ENCODE assay signal across 17 mouse cellular contexts in the genomic region with DNA sequence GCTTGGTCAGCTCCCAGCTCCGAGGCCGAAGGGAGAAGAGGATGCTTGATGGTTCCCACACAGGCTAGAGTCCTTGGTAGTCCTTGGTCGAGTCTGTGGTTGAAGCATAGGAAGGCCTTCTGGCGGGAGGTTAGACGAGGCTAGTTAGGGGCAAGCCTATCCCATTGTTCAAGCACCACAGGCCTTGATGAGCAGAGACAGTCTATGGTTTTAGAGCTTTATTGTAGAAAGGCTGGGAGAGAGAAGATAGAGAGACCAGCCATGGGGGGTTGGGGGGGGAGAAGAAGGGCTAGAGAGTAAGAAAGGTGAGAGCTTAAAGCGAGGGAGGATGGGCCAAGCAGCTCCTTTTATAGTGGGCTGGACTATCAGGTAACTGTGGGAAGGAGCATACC. TPM values are rescaled to one million over a fixed set of nuclear protein-coding genes. Genes with fewer than 3 reads are reported as not detected.
A peak's percentile ranks its signal among the peaks of the same experiment; 100 is the strongest.
DNase-seq lines count a peak whose midpoint lies in the region; ATAC-seq lines count a peak whose summit lies in the region.
"Had no signal": no experiment of that assay in that cellular context is flagged by ENCODE, and none has a peak within 500 bp of the region (broad histone marks: within the 10 kb centered on the region; RNA-seq: fewer than 3 reads in every experiment).

No protein-coding gene starts in this region.

- H3K4me3 ChIP-seq in hindbrain, embryonic 15.5 days: no peak overlapping the region
- no peak overlapping the region for H3K4me3 ChIP-seq in hindbrain, embryonic 11.5 days (ENCODE audit: low read depth, low read length)
- no peak overlapping the region for H3K4me3 ChIP-seq in neural tube, embryonic 14.5 days (ENCODE audit: low read depth, low read length)
- H3K4me3 ChIP-seq in embryonic facial prominence, embryonic 10.5 days: no peak overlapping the region
- H3K4me3 ChIP-seq: embryonic facial prominence, embryonic 12.5 days; erythroblast, embryonic 14.5 days; heart, adult 2 months; heart, embryonic 15.5 days; limb, embryonic 12.5 days; lung, embryonic 15.5 days had no signal

- H3K27ac ChIP-seq in hindbrain, embryonic 15.5 days (replicated peaks): peak overlapping the region; percentile 48; the same call in 1 of the 2 replicates
- no peak overlapping the region for H3K27ac ChIP-seq in hindbrain, embryonic 11.5 days (ENCODE audit: low read depth, low read length)
- no peak overlapping the region for H3K27ac ChIP-seq in neural tube, embryonic 14.5 days (ENCODE audit: low read depth, low read length)
- H3K27ac ChIP-seq in embryonic facial prominence, embryonic 10.5 days (replicated peaks): peak overlapping the region; percentile 63; the same call in 1 of the 2 replicates
- H3K27ac ChIP-seq: embryonic facial prominence, embryonic 12.5 days; heart, adult 2 months; heart, embryonic 15.5 days; limb, embryonic 12.5 days; liver, embryonic 14.5 days; lung, embryonic 15.5 days; macrophage had no signal

- no peak overlapping the region for H3K9ac ChIP-seq in hindbrain, embryonic 15.5 days
- no peak overlapping the region for H3K9ac ChIP-seq in hindbrain, embryonic 11.5 days (ENCODE audit: low read depth, low read length)
- no peak overlapping the region for H3K9ac ChIP-seq in neural tube, embryonic 14.5 days (replicated peaks; ENCODE audit: low read depth, low read length)
- H3K9ac ChIP-seq: embryonic facial prominence, embryonic 12.5 days; heart, embryonic 15.5 days; limb, embryonic 12.5 days; liver, embryonic 14.5 days; lung, embryonic 15.5 days had no signal

- H3K27me3 ChIP-seq in hindbrain, embryonic 15.5 days: no peaks in the 10 kb centered on the region
- no peaks in the 10 kb centered on the region for H3K27me3 ChIP-seq in hindbrain, embryonic 11.5 days (ENCODE audit: control insufficient read depth, insufficient read depth, low read length)
- no peaks in the 10 kb centered on the region for H3K27me3 ChIP-seq in neural tube, embryonic 14.5 days (ENCODE audit: control insufficient read depth, insufficient read depth, low read length)
- H3K27me3 ChIP-seq in embryonic facial prominence, embryonic 10.5 days (replicated peaks; ENCODE audit: low read depth, poor library complexity, severe bottlenecking): no peaks in the 10 kb centered on the region
- H3K27me3 ChIP-seq: embryonic facial prominence, embryonic 12.5 days; heart, embryonic 15.5 days; limb, embryonic 12.5 days; lung, embryonic 15.5 days had no signal

- no peaks in the 10 kb centered on the region for H3K9me3 ChIP-seq in hindbrain, embryonic 15.5 days
- no peaks in the 10 kb centered on the region for H3K9me3 ChIP-seq in hindbrain, embryonic 11.5 days (ENCODE audit: control insufficient read depth, low read length)
- no peaks in the 10 kb centered on the region for H3K9me3 ChIP-seq in neural tube, embryonic 14.5 days (ENCODE audit: control insufficient read depth, low read length)
- peaks cover 5% of the 10 kb centered on the region; the same call in 1 of the 2 replicates for H3K9me3 ChIP-seq in embryonic facial prominence, embryonic 10.5 days
- H3K9me3 ChIP-seq: heart, embryonic 15.5 days; lung, embryonic 15.5 days had no signal

- 0 out of 2 replicates have a peak, but pooled peaks cover 8% of the 10 kb centered on the region for H3K4me1 ChIP-seq in hindbrain, embryonic 15.5 days (replicated peaks)
- no peaks in the 10 kb centered on the region for H3K4me1 ChIP-seq in hindbrain, embryonic 11.5 days (replicated peaks; ENCODE audit: control insufficient read depth, insufficient read depth, low read length)
- H3K4me1 ChIP-seq in neural tube, embryonic 14.5 days (ENCODE audit: control insufficient read depth, insufficient read depth, low read length): no peaks in the 10 kb centered on the region
- H3K4me1 ChIP-seq in embryonic facial prominence, embryonic 10.5 days: peaks cover 15% of the 10 kb centered on the region; the same call in 1 of the 2 replicates
- H3K4me1 ChIP-seq: heart, embryonic 15.5 days; lung, embryonic 15.5 days had no signal

- ATAC-seq in hindbrain, embryonic 15.5 days (ENCODE audit: low FRiP score, low read depth): no peak
- no peak for ATAC-seq in hindbrain, embryonic 11.5 days (ENCODE audit: low FRiP score)
- ATAC-seq in neural tube, embryonic 14.5 days (ENCODE audit: low read depth): peak; percentile 11; the same call in 1 of the 2 replicates
- no peak for ATAC-seq in megakaryocyte progenitor cell, adult 5-6 weeks (replicated peaks; ENCODE audit: poor library complexity)
- ATAC-seq in activated CD4-positive, CD25-positive, alpha-beta regulatory T cell, adult 4 months: no peak
- ATAC-seq: intestine, postnatal 0 days had no signal

- H3K4me2 ChIP-seq in hindbrain, embryonic 15.5 days: no peak overlapping the region
- H3K4me2 ChIP-seq in hindbrain, embryonic 11.5 days (replicated peaks; ENCODE audit: low read depth, low read length): no peak overlapping the region
- H3K4me2 ChIP-seq in neural tube, embryonic 14.5 days (ENCODE audit: low read depth, low read length): no peak overlapping the region
- H3K4me2 ChIP-seq: embryonic facial prominence, embryonic 12.5 days; heart, embryonic 15.5 days; limb, embryonic 12.5 days; lung, embryonic 15.5 days had no signal

- 87% methylated on average over 6 of the region's 6 CpGs for WGBS in hindbrain, embryonic 15.5 days
- 87% methylated on average over 6 of the region's 6 CpGs for WGBS in hindbrain, embryonic 11.5 days
- WGBS in neural tube, embryonic 14.5 days: 89% methylated on average over 6 of the region's 6 CpGs
- WGBS in embryonic facial prominence, embryonic 10.5 days: 84% methylated on average over 6 of the region's 6 CpGs

- peaks cover 13% of the 10 kb centered on the region for H3K36me3 ChIP-seq in hindbrain, embryonic 15.5 days
- H3K36me3 ChIP-seq in hindbrain, embryonic 11.5 days (ENCODE audit: control insufficient read depth, insufficient read depth, low read length): peaks cover 5% of the 10 kb centered on the region
- H3K36me3 ChIP-seq in neural tube, embryonic 14.5 days (ENCODE audit: control insufficient read depth, insufficient read depth, low read length): peaks cover 12% of the 10 kb centered on the region; the same call in 1 of the 2 replicates
- H3K36me3 ChIP-seq in embryonic facial prominence, embryonic 10.5 days (replicated peaks): peaks cover 47% of the 10 kb centered on the region

- no peak for DNase-seq in hindbrain, embryonic 11.5 days (ENCODE audit: low spot score)
- DNase-seq in neural tube, embryonic 10.5 days (ENCODE audit: extremely low spot score, low spot score): no peak
- no peak for DNase-seq in embryonic facial prominence, embryonic 10.5 days (ENCODE audit: low spot score)
- DNase-seq: thymus, postnatal 14 days had no signal

RNA-seq across cellular contexts. Expression of a gene that starts 14.3 kb away (rescaled TPM):
- 66.2 and 66.5 TPM in 2 replicates for polyA plus RNA-seq in hindbrain, embryonic 15.5 days (2015; fragmentation: Nextera tagmentation; extraction: Ambion mirVana)
- polyA plus RNA-seq in hindbrain, embryonic 11.5 days (2014; fragmentation: Nextera tagmentation; extraction: Ambion mirVana): 35.2 and 51.6 TPM in 2 replicates
- 74.1 and 76.1 TPM in 2 replicates for polyA plus RNA-seq in neural tube, embryonic 14.5 days (2014; fragmentation: Nextera tagmentation; extraction: Ambion mirVana)
- 41.3 and 49.3 TPM in 2 replicates for polyA plus RNA-seq in embryonic facial prominence, embryonic 10.5 days (2016; fragmentation: Nextera tagmentation; extraction: Ambion mirVana)
- 44.6 and 51.5 TPM in 2 replicates for total RNA-seq in megakaryocyte progenitor cell, adult 5-6 weeks (2015)
- 18.7 and 19.7 TPM in 2 replicates for total RNA-seq in megakaryocyte progenitor cell, adult 5-6 weeks (2017)
- polyA plus RNA-seq in activated CD4-positive, CD25-positive, alpha-beta regulatory T cell, adult 4 months (2017; shearing (Covaris generic)): 10 to 100 TPM; 11.4 to 23.6 TPM

RNA-seq across cellular contexts. Expression of a gene that starts 35.6 kb away (rescaled TPM):
- 140 and 155 TPM in 2 replicates for polyA plus RNA-seq in hindbrain, embryonic 15.5 days (2015; fragmentation: Nextera tagmentation; extraction: Ambion mirVana)
- 253 and 263 TPM in 2 replicates for polyA plus RNA-seq in hindbrain, embryonic 11.5 days (2014; fragmentation: Nextera tagmentation; extraction: Ambion mirVana)
- 184 and 192 TPM in 2 replicates for polyA plus RNA-seq in neural tube, embryonic 14.5 days (2014; fragmentation: Nextera tagmentation; extraction: Ambion mirVana)
- 206 and 210 TPM in 2 replicates for polyA plus RNA-seq in embryonic facial prominence, embryonic 10.5 days (2016; fragmentation: Nextera tagmentation; extraction: Ambion mirVana)
- 158 and 168 TPM in 2 replicates for total RNA-seq in megakaryocyte progenitor cell, adult 5-6 weeks (2015)
- total RNA-seq in megakaryocyte progenitor cell, adult 5-6 weeks (2017): 186 and 238 TPM in 2 replicates
- 100 to 1,000 TPM; 143 to 183 TPM for polyA plus RNA-seq in activated CD4-positive, CD25-positive, alpha-beta regulatory T cell, adult 4 months (2017; shearing (Covaris generic))

RNA-seq across cellular contexts. Expression of a gene that starts 39.5 kb away (rescaled TPM):
- 27.0 and 31.6 TPM in 2 replicates for polyA plus RNA-seq in hindbrain, embryonic 15.5 days (2015; fragmentation: Nextera tagmentation; extraction: Ambion mirVana)
- 41.7 and 44.5 TPM in 2 replicates for polyA plus RNA-seq in hindbrain, embryonic 11.5 days (2014; fragmentation: Nextera tagmentation; extraction: Ambion mirVana)
- 30.8 and 31.0 TPM in 2 replicates for polyA plus RNA-seq in neural tube, embryonic 14.5 days (2014; fragmentation: Nextera tagmentation; extraction: Ambion mirVana)
- polyA plus RNA-seq in embryonic facial prominence, embryonic 10.5 days (2016; fragmentation: Nextera tagmentation; extraction: Ambion mirVana): 54.6 and 57.0 TPM in 2 replicates
- total RNA-seq in megakaryocyte progenitor cell, adult 5-6 weeks (2015): 49.7 and 54.0 TPM in 2 replicates
- 22.7 and 34.2 TPM in 2 replicates for total RNA-seq in megakaryocyte progenitor cell, adult 5-6 weeks (2017)
- 10 to 100 TPM; 57.6 to 71.0 TPM for polyA plus RNA-seq in activated CD4-positive, CD25-positive, alpha-beta regulatory T cell, adult 4 months (2017; shearing (Covaris generic))
- polyA plus RNA-seq: erythroblast, embryonic 14.5 days had no signal

RNA-seq across cellular contexts. Expression of a gene that starts 46.6 kb away (rescaled TPM):
- 21.4 and 21.8 TPM in 2 replicates for polyA plus RNA-seq in hindbrain, embryonic 15.5 days (2015; fragmentation: Nextera tagmentation; extraction: Ambion mirVana)
- 32.2 and 33.9 TPM in 2 replicates for polyA plus RNA-seq in hindbrain, embryonic 11.5 days (2014; fragmentation: Nextera tagmentation; extraction: Ambion mirVana)
- polyA plus RNA-seq in neural tube, embryonic 14.5 days (2014; fragmentation: Nextera tagmentation; extraction: Ambion mirVana): 21.1 and 24.3 TPM in 2 replicates
- 32.7 and 35.5 TPM in 2 replicates for polyA plus RNA-seq in embryonic facial prominence, embryonic 10.5 days (2016; fragmentation: Nextera tagmentation; extraction: Ambion mirVana)
- total RNA-seq in megakaryocyte progenitor cell, adult 5-6 weeks (2015): 137 and 148 TPM in 2 replicates
- total RNA-seq in megakaryocyte progenitor cell, adult 5-6 weeks (2017): 72.8 and 86.0 TPM in 2 replicates
- 10 to 100 TPM; 26.5 to 32.2 TPM for polyA plus RNA-seq in activated CD4-positive, CD25-positive, alpha-beta regulatory T cell, adult 4 months (2017; shearing (Covaris generic))

Comparison
In these comparisons a context has a peak if more than half of its experiments do, and no peak if none do; other contexts are left out.
1. H3K27ac ChIP-seq: peak in hindbrain, embryonic 15.5 days (single experiment) and embryonic facial prominence, embryonic 10.5 days (single experiment); none in hindbrain, embryonic 11.5 days (single experiment) and neural tube, embryonic 14.5 days (single experiment).